Mouse (Mus musculus) left cerebral cortex, adult 11 months (tissue): ENCODE measurements around the gene Dnah10.

Source experiments
- DNase-seq: peaks from one replicate; pipeline ENCODE4 v3.0.0; 2022; ENCODE audit warnings: low spot score

Gene Dnah10

GRCm38 (mm10) chr5:124868981-124869380, 144.1 kb downstream of the Dnah10 start:
- peak; percentile 66 for DNase-seq

- DNase-seq, result no peak
These were observed 147.1 kb downstream of the Dnah10 start for GRCm38 (mm10) chr5:124872033-124872432.

GRCm38 (mm10) chr5:124873096-124873495, 148.2 kb downstream of the Dnah10 start:
- DNase-seq, result no peak

- DNase-seq, result no peak
These were observed 149.2 kb downstream of the Dnah10 start for GRCm38 (mm10) chr5:124873890-124874601.

GRCm38 (mm10) chr5:124879251-124879650, 154.4 kb downstream of the Dnah10 start:
- no peak for DNase-seq

GRCm38 (mm10) chr5:124879801-124880200, 154.9 kb downstream of the Dnah10 start:
- DNase-seq, result no peak

- DNase-seq, result no peak
These were observed 159.0 kb downstream of the Dnah10 start for GRCm38 (mm10) chr5:124883877-124884276.
